Mouse (Mus musculus) left cerebral cortex, postnatal 4 days (tissue): Measurements from ENCODE around the gene Asah2. TPM values are rescaled to one million over a fixed set of nuclear protein-coding genes. Genes with fewer than 3 reads are reported as not detected.
"Not testable (repeated sequence)": the region's sequence is repeated elsewhere in the genome, so short reads cannot be mapped to it uniquely, and the experiment has no call there.

Source experiments
- DNase-seq: peaks from one replicate; pipeline ENCODE4 v3.0.0-alpha.2; 2022
- intact Hi-C: fragments of 180-260 bp; cut with DNase I; formaldehyde crosslinking; loops from one replicate; pipeline ENCODE4 v1.15.1; 2025
- total RNA-seq, 2 experiments: library from RNA; stranded (reverse); gene quantifications; 2 replicates each; pipeline ENCODE4 v1.2.3; 2021

Gene Asah2
- total RNA-seq, 2 experiments from 2014 or later = 2.1 to 2.9 TPM

GRCm38 (mm10) chr19:32104217-32104616 lies 3.8 kb downstream of the Asah2 start:
- intact Hi-C loops = loop anchor here (10.0 kb wide), 1 partner anchor 381 kb away; the partner anchor contains the start of gene Minpp1
- DNase-seq = no peak

GRCm38 (mm10) chr19:32102976-32103300 lies 5.1 kb downstream of the Asah2 start:
- intact Hi-C loops = loop anchor here (10.0 kb wide), 1 partner anchor 382 kb away; the partner anchor contains the start of gene Minpp1
- no peak for DNase-seq

- intact Hi-C loops = loop anchor here (10.0 kb wide), 1 partner anchor 382 kb away; the partner anchor contains the start of gene Minpp1
- no peak for DNase-seq
These were observed 5.6 kb downstream of the Asah2 start for GRCm38 (mm10) chr19:32102294-32102975.

- no peak for DNase-seq
- intact Hi-C loops = no loop called here
These were observed 9.4 kb downstream of the Asah2 start for GRCm38 (mm10) chr19:32098582-32098981.

- intact Hi-C loops = no loop called here
- DNase-seq = no peak
These were observed 15.7 kb downstream of the Asah2 start for GRCm38 (mm10) chr19:32092358-32092757.

GRCm38 (mm10) chr19:32090804-32091203 lies 17.2 kb downstream of the Asah2 start:
- DNase-seq = no peak
- intact Hi-C loops = no loop called here

GRCm38 (mm10) chr19:32088570-32088969 lies 19.4 kb downstream of the Asah2 start:
- no peak for DNase-seq
- intact Hi-C loops = no loop called here

- intact Hi-C loops = no loop called here
- DNase-seq = no peak
These were observed 20.1 kb downstream of the Asah2 start for GRCm38 (mm10) chr19:32087736-32088470.

GRCm38 (mm10) chr19:32084813-32085212 lies 23.2 kb downstream of the Asah2 start:
- intact Hi-C loops, DNase-seq: not testable (repeated sequence)

GRCm38 (mm10) chr19:32070340-32070739 lies 37.7 kb downstream of the Asah2 start:
- intact Hi-C loops = no loop called here
- no peak for DNase-seq

GRCm38 (mm10) chr19:32069598-32069997 lies 38.4 kb downstream of the Asah2 start:
- intact Hi-C loops = no loop called here
- no peak for DNase-seq

- DNase-seq = no peak
- intact Hi-C loops = no loop called here
These were observed 40.3 kb downstream of the Asah2 start for GRCm38 (mm10) chr19:32067669-32068068.

GRCm38 (mm10) chr19:32061294-32061693 lies 46.7 kb downstream of the Asah2 start:
- intact Hi-C loops = no loop called here
- no peak for DNase-seq

- no peak for DNase-seq
These were observed 51.8 kb downstream of the Asah2 start for GRCm38 (mm10) chr19:32056252-32056651.

GRCm38 (mm10) chr19:32055725-32056124 lies 52.3 kb downstream of the Asah2 start:
- intact Hi-C loops = no loop called here
- DNase-seq = no peak

More at GRCm38 (mm10) chr19:32056252-32056651, 51.8 kb downstream of the Asah2 start:
- intact Hi-C loops = no loop called here

GRCm38 (mm10) chr19:32051251-32051650 lies 56.8 kb downstream of the Asah2 start:
- intact Hi-C loops = no loop called here

GRCm38 (mm10) chr19:32032881-32033280 lies 75.1 kb downstream of the Asah2 start:
- intact Hi-C loops = no loop called here
- DNase-seq = no peak

More at GRCm38 (mm10) chr19:32051251-32051650, 56.8 kb downstream of the Asah2 start:
- no peak for DNase-seq

- intact Hi-C loops = no loop called here
These were observed 77.6 kb downstream of the Asah2 start for GRCm38 (mm10) chr19:32030430-32030829.

GRCm38 (mm10) chr19:32025443-32025842 lies 82.6 kb downstream of the Asah2 start:
- no peak for DNase-seq
- intact Hi-C loops = no loop called here

More at GRCm38 (mm10) chr19:32030430-32030829, 77.6 kb downstream of the Asah2 start:
- DNase-seq = no peak

- intact Hi-C loops = no loop called here
- DNase-seq = no peak
These were observed 88.3 kb downstream of the Asah2 start for GRCm38 (mm10) chr19:32019722-32020121.

GRCm38 (mm10) chr19:32018585-32018984 lies 89.4 kb downstream of the Asah2 start:
- no peak for DNase-seq
- intact Hi-C loops = no loop called here

- no peak for DNase-seq
- intact Hi-C loops = no loop called here
These were observed 90.0 kb downstream of the Asah2 start for GRCm38 (mm10) chr19:32018053-32018452.
